Mouse (Mus musculus) adrenal gland, adult 2 months (tissue): ENCODE measurements at regions not wholly inside any gene's neighbourhood (a gene's known extent, or its start where the extent isn't known, plus 50 kb on each side); places are given as distances from the start of the nearest gene placed in this dataset.

Experiments
- DNase-seq: peaks from one replicate; pipeline ENCODE4 v3.0.0; 2021

- no peak for DNase-seq
These were observed 60.5 kb downstream of the Rsl24d1 start for GRCm38 (mm10) chr9:73173589-73174247.

- DNase-seq: no peak
These were observed 63.4 kb downstream of the Rsl24d1 start for GRCm38 (mm10) chr9:73176645-73177044.

- DNase-seq: no peak
These were observed 70.1 kb downstream of the Rsl24d1 start for GRCm38 (mm10) chr9:73183356-73183755.

GRCm38 (mm10) chr9:73184908-73185307, 71.7 kb downstream of the Rsl24d1 start:
- DNase-seq: no peak

GRCm38 (mm10) chr9:73192271-73192785, 79.1 kb downstream of the Rsl24d1 start:
- DNase-seq: no peak

- no peak for DNase-seq
These were observed 85.2 kb downstream of the Rsl24d1 start for GRCm38 (mm10) chr9:73198261-73199085.

GRCm38 (mm10) chr9:73223111-73223510, 109.9 kb downstream of the Rsl24d1 start:
- peak; percentile 52 for DNase-seq

GRCm38 (mm10) chr9:73240188-73240587, 127.0 kb downstream of the Rsl24d1 start:
- no peak for DNase-seq

GRCm38 (mm10) chr9:73242521-73243308, 129.5 kb downstream of the Rsl24d1 start:
- DNase-seq: no peak

- DNase-seq: no peak
These were observed 131.0 kb downstream of the Rsl24d1 start for GRCm38 (mm10) chr9:73244177-73244576.

GRCm38 (mm10) chr9:73245524-73245923, 132.3 kb downstream of the Rsl24d1 start:
- no peak for DNase-seq

- no peak for DNase-seq
These were observed 144.9 kb downstream of the Rsl24d1 start for GRCm38 (mm10) chr9:73258171-73258570.

GRCm38 (mm10) chr9:73258640-73259039, 145.4 kb downstream of the Rsl24d1 start:
- no peak for DNase-seq

GRCm38 (mm10) chr9:73262711-73263110, 149.5 kb downstream of the Rsl24d1 start:
- no peak for DNase-seq

GRCm38 (mm10) chr9:73270249-73270648, 157.0 kb downstream of the Rsl24d1 start:
- DNase-seq: no peak

GRCm38 (mm10) chr9:73272614-73273013, 159.4 kb downstream of the Rsl24d1 start:
- DNase-seq: no peak

- no peak for DNase-seq
These were observed 160.5 kb downstream of the Rsl24d1 start for GRCm38 (mm10) chr9:73273681-73274080.

- DNase-seq: no peak
These were observed 162.4 kb downstream of the Rsl24d1 start for GRCm38 (mm10) chr9:73275671-73276070.

GRCm38 (mm10) chr9:73295287-73295686, 182.1 kb downstream of the Rsl24d1 start:
- DNase-seq: no peak

- no peak for DNase-seq
These were observed 189.1 kb downstream of the Rsl24d1 start for GRCm38 (mm10) chr9:73302156-73302918.

- no peak for DNase-seq
These were observed 203.8 kb downstream of the Rsl24d1 start for GRCm38 (mm10) chr9:73317048-73317447.
